Mouse (Mus musculus) lung, postnatal 0 days (tissue): ENCODE results near the gene Sobp.

Source experiments
- CTCF ChIP-seq: IDR thresholded peaks from 2 replicates; pipeline ENCODE4 v1.5.1; 2016; ENCODE audit warnings: antibody characterized with exemption, mild to moderate bottlenecking
- EP300 ChIP-seq: IDR thresholded peaks from 2 replicates; pipeline ENCODE4 v1.6.1; 2016; ENCODE audit warnings: antibody characterized with exemption, mild to moderate bottlenecking, control low read depth

- TF ChIP-seq CTCF, result peak; percentile 85
- TF ChIP-seq EP300, result no peak
Measured at GRCm38 (mm10) chr10:42957881-42958651, 216.3 kb downstream of the Sobp start.
